Mouse (Mus musculus): Measurements from ENCODE around the gene Pikfyve.

DNA sequence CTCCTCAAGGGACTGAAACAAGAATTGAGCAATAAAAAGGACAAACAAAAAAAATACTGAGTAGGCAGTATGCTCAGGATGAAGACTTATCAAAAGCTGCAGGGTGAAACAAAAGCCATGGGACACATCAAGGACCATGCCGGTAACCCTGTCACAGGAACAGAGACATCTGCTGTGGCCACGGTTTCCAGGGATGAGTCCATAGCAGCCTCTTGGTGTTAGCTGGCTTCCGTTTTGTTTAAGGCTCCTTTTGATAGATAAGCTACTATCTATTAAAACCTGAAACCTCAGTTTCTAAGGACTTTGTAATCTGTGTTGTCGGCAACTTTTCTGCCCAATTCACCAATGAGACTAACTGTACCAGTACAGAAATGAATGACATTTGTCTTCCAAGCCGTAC is 16.5 kb upstream of the Pikfyve start:
- TF ChIP-seq ZNF384 (IDR thresholded peaks at IDR 0.05; ENCODE audit: low read depth, low read length) (no peak), CHD2 (IDR thresholded peaks at IDR 0.05; ENCODE audit: low read depth, low read length) (no peak)

All from ES-E14 (cell line).